Mouse (Mus musculus) midbrain, embryonic 15.5 days (tissue): ENCODE data around the gene Gm10799. TPM values are rescaled to one million over a fixed set of nuclear protein-coding genes. Genes with fewer than 3 reads are reported as not detected.

Experiments used
- ATAC-seq: fragments of 200-750 bp; cut with Nextera tagmentation; replicated peaks from 2 replicates; pipeline ENCODE4 v1.8.0; 2017; ENCODE audit warnings: moderate TSS enrichment
- H3K27ac ChIP-seq: fragments of 300-500 bp; sonication (generic); 2 replicates; pipeline ENCODE4 v1.5.1; 2015; ENCODE audit warnings: mild to moderate bottlenecking, inconsistent platforms
- H3K27me3 ChIP-seq: fragments of 300-500 bp; sonication (generic); replicated peaks from 2 replicates; pipeline ENCODE4 v1.6.1; 2015; ENCODE audit warnings: inconsistent platforms
- H3K36me3 ChIP-seq: fragments of 300-500 bp; sonication (generic); replicated peaks from 2 replicates; pipeline ENCODE4 v1.6.1; 2015; ENCODE audit warnings: inconsistent platforms
- H3K4me1 ChIP-seq: fragments of 300-500 bp; sonication (generic); 2 replicates; pipeline ENCODE4 v1.6.1; 2015; ENCODE audit warnings: inconsistent platforms
- H3K4me2 ChIP-seq: fragments of 300-500 bp; sonication (generic); 2 replicates; pipeline ENCODE4 v1.6.1; 2015; ENCODE audit warnings: inconsistent platforms, mild to moderate bottlenecking, moderate library complexity
- H3K4me3 ChIP-seq: fragments of 300-500 bp; sonication (generic); 2 replicates; pipeline ENCODE4 v1.5.1; 2015; ENCODE audit warnings: mild to moderate bottlenecking, inconsistent platforms
- H3K9ac ChIP-seq: fragments of 300-500 bp; sonication (generic); 2 replicates; pipeline ENCODE4 v1.6.1; 2015; ENCODE audit warnings: mild to moderate bottlenecking, inconsistent platforms
- H3K9me3 ChIP-seq: fragments of 300-500 bp; sonication (generic); 2 replicates; pipeline ENCODE4 v1.6.1; 2016; ENCODE audit warnings: inconsistent platforms
- whole genome bisulfite sequencing: fragments of 180-500 bp; shearing (Covaris S2); methylation state at CpG from one replicate; pipeline ENCODE4 v1.1.7; 2015; ENCODE audit warnings: mixed read lengths; 5-methylcytosine and 5-hydroxymethylcytosine counted together
- polyA plus RNA-seq: library from polyadenylated mRNA; unstranded; fragments of >200 nt; fragmentation: Nextera tagmentation; extraction: Ambion mirVana; gene quantifications from 2 replicates; pipeline ENCODE4 v1.2.1, GENCODE M21; 2015

Gene Gm10799
- polyA plus RNA-seq, 1 experiment from 2014 or later: not detected

- no peak overlapping the region for H3K9ac ChIP-seq
- peaks cover 20% of the 10 kb centered on the region for H3K36me3 ChIP-seq
- 96% methylated on average over 6 of the region's 6 CpGs for WGBS
- ATAC-seq: no peak
- no peaks in the 10 kb centered on the region for H3K9me3 ChIP-seq
- H3K4me1 ChIP-seq: no peaks in the 10 kb centered on the region
- no peak overlapping the region for H3K27ac ChIP-seq
- H3K4me3 ChIP-seq: no peak overlapping the region
- no peak overlapping the region for H3K4me2 ChIP-seq
- no peaks in the 10 kb centered on the region for H3K27me3 ChIP-seq
These were observed 7.4 kb downstream of the Gm10799 start for GRCm38 (mm10) chr2:104060996-104061395.

GRCm38 (mm10) chr2:104059786-104060185 is 8.6 kb downstream of the Gm10799 start:
- WGBS: 91% methylated on average over 10 of the region's 10 CpGs
- ATAC-seq: no peak
- Histone ChIP-seq H3K4me3 (no peak overlapping the region), H3K27me3 (no peaks in the 10 kb centered on the region), H3K9me3 (no peaks in the 10 kb centered on the region), H3K4me1 (no peaks in the 10 kb centered on the region), H3K36me3 (peaks cover 25% of the 10 kb centered on the region), H3K27ac (no peak overlapping the region), H3K9ac (no peak overlapping the region), H3K4me2 (no peak overlapping the region)

GRCm38 (mm10) chr2:104058954-104059353 is 9.4 kb downstream of the Gm10799 start:
- WGBS: 97% methylated on average over 4 of the region's 4 CpGs
- ATAC-seq: no peak

DNA sequence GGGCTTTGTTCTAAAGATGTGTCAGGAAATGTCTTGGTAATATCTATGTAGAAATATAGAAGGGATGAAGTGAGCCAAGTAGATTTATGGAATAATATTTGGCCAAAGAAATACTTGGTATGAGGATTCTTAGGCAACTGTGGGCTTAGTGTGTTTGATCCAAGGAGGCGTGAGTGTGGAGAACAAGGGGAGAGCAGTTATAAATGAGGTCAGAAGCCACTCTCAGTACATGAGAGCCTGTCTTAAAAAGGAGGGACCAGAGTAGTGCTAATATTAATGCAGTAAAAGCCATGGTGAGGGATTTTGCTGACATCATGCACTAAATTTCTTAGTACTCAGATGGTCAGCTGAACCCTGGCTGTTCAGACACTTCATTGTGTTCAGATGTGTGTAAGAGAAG is 10.0 kb downstream of the Gm10799 start:
- 95% methylated on average over 1 of the region's 1 CpGs for WGBS
- no peak overlapping the region for H3K27ac ChIP-seq

More at GRCm38 (mm10) chr2:104058954-104059353, 9.4 kb downstream of the Gm10799 start:
- H3K4me2 ChIP-seq: no peak overlapping the region
- no peak overlapping the region for H3K9ac ChIP-seq
- no peaks in the 10 kb centered on the region for H3K4me1 ChIP-seq
- H3K27ac ChIP-seq: no peak overlapping the region
- no peak overlapping the region for H3K4me3 ChIP-seq
- no peaks in the 10 kb centered on the region for H3K9me3 ChIP-seq
- H3K27me3 ChIP-seq: no peaks in the 10 kb centered on the region
- H3K36me3 ChIP-seq: peaks cover 31% of the 10 kb centered on the region

GRCm38 (mm10) chr2:104044479-104045080 is 23.8 kb downstream of the Gm10799 start:
- H3K9ac ChIP-seq: no peak overlapping the region
- H3K27me3 ChIP-seq: no peaks in the 10 kb centered on the region
- no peak overlapping the region for H3K4me3 ChIP-seq
- no peak for ATAC-seq
- 91% methylated on average over 1 of the region's 1 CpGs for WGBS
- H3K27ac ChIP-seq: no peak overlapping the region
- H3K4me2 ChIP-seq: no peak overlapping the region
- H3K36me3 ChIP-seq: peaks cover 17% of the 10 kb centered on the region; the same call in 1 of the 2 replicates
- no peaks in the 10 kb centered on the region for H3K9me3 ChIP-seq
- H3K4me1 ChIP-seq: no peaks in the 10 kb centered on the region

More for the DNA sequence above, 10.0 kb downstream of the Gm10799 start:
- H3K27me3 ChIP-seq: no peaks in the 10 kb centered on the region
- no peak for ATAC-seq
- no peak overlapping the region for H3K4me3 ChIP-seq
- no peaks in the 10 kb centered on the region for H3K4me1 ChIP-seq
- no peaks in the 10 kb centered on the region for H3K9me3 ChIP-seq
- H3K4me2 ChIP-seq: no peak overlapping the region
- H3K36me3 ChIP-seq: peaks cover 31% of the 10 kb centered on the region
- no peak overlapping the region for H3K9ac ChIP-seq

- no peak for ATAC-seq
- H3K36me3 ChIP-seq: peaks cover 17% of the 10 kb centered on the region; the same call in 1 of the 2 replicates
- no peaks in the 10 kb centered on the region for H3K27me3 ChIP-seq
- no peaks in the 10 kb centered on the region for H3K4me1 ChIP-seq
- WGBS: 65% methylated on average over 4 of the region's 5 CpGs
- no peak overlapping the region for H3K9ac ChIP-seq
- no peaks in the 10 kb centered on the region for H3K9me3 ChIP-seq
- H3K27ac ChIP-seq: no peak overlapping the region
- H3K4me3 ChIP-seq: no peak overlapping the region
- H3K4me2 ChIP-seq: no peak overlapping the region
These were observed 24.5 kb downstream of the Gm10799 start for GRCm38 (mm10) chr2:104043624-104044478.

- H3K36me3 ChIP-seq: peaks cover 10% of the 10 kb centered on the region; the same call in 1 of the 2 replicates
- no peaks in the 10 kb centered on the region for H3K27me3 ChIP-seq
- H3K27ac ChIP-seq: no peak overlapping the region
- WGBS: 96% methylated on average over 15 of the region's 15 CpGs
- no peak for ATAC-seq
- no peaks in the 10 kb centered on the region for H3K4me1 ChIP-seq
- no peak overlapping the region for H3K4me2 ChIP-seq
- H3K9ac ChIP-seq: no peak overlapping the region
- no peaks in the 10 kb centered on the region for H3K9me3 ChIP-seq
- no peak overlapping the region for H3K4me3 ChIP-seq
These were observed 25.6 kb downstream of the Gm10799 start for GRCm38 (mm10) chr2:104042766-104043165.

DNA sequence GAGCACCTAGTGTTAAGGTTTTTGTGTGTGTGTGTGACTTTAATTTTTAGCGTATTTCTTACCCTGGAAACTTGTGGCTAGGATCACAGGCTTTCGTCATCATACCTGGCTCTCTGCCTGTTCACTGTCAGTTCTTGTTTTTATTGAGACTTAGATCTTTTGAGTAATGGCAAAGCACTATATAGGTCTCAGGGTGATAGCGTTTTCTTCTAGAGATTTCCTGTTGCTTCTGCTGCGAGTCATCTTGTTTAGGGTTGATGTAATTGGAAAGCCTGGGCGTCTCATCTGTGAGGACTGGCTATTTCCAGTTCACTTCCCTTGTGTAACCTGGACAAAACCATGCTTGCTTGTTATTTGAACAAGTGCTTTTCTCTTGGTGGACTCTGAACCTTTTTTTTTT is 26.7 kb downstream of the Gm10799 start:
- Histone ChIP-seq H3K27ac (no peak overlapping the region), H3K9ac (no peak overlapping the region), H3K4me1 (no peaks in the 10 kb centered on the region), H3K36me3 (peaks cover 10% of the 10 kb centered on the region; the same call in 1 of the 2 replicates), H3K9me3 (no peaks in the 10 kb centered on the region), H3K4me2 (no peak overlapping the region), H3K27me3 (no peaks in the 10 kb centered on the region), H3K4me3 (no peak overlapping the region)
- WGBS: 84% methylated on average over 5 of the region's 5 CpGs
- no peak for ATAC-seq

- no peak overlapping the region for H3K4me2 ChIP-seq
- H3K27ac ChIP-seq: no peak overlapping the region
- 54% methylated on average over 2 of the region's 2 CpGs for WGBS
- H3K9me3 ChIP-seq: no peaks in the 10 kb centered on the region
- no peaks in the 10 kb centered on the region for H3K27me3 ChIP-seq
- no peak for ATAC-seq
- H3K9ac ChIP-seq: no peak overlapping the region
- H3K4me1 ChIP-seq: no peaks in the 10 kb centered on the region
- H3K4me3 ChIP-seq: no peak overlapping the region
- H3K36me3 ChIP-seq: peaks cover 17% of the 10 kb centered on the region; the same call in 1 of the 2 replicates
These were observed 30.1 kb downstream of the Gm10799 start for GRCm38 (mm10) chr2:104038236-104038635.

DNA sequence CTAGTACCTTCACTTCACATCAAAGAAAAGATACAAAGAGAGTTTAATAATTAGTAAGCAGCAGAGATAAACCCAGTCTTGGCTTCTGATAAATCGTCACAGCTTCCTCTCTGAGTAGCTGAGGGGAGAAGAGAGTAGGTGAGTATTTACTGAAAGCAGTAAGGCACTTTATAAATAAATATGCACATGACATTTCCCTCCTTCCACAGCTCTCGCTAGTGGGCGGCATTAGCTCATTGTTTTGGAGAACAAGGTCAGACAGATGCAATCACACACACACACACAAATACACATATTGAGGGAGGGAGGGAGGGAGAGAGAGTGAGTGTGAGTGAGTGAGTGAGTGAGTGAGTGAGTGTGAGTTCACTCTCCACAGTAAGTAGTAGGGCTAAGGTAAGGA is 32.0 kb downstream of the Gm10799 start:
- 65% methylated on average over 3 of the region's 3 CpGs for WGBS
- H3K27me3 ChIP-seq: no peaks in the 10 kb centered on the region
- no peak overlapping the region for H3K27ac ChIP-seq

DNA sequence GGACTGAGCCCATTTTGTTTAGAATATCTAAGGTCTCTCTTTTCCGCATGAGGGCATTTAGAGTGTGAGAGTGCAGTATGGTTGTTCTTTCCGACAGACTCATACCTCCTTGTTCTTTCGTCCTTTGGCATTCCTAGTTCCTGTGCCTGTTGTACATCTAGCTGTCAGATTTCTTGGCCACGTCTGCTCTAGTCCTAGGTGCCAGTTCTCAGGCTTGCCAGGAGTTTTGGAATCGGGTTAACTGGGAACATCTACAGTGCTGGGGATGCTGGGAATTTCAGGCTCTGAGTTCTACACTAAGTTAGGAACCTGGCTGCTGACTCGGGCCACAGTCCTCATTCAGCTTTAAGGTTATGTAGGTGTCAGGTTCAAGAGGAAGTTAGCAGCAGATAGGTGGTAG is 32.8 kb downstream of the Gm10799 start:
- Histone ChIP-seq H3K9me3 (no peaks in the 10 kb centered on the region), H3K9ac (no peak overlapping the region), H3K27ac (no peak overlapping the region), H3K4me2 (no peak overlapping the region), H3K4me1 (peaks cover under 1% of the 10 kb centered on the region; the same call in 1 of the 2 replicates), H3K4me3 (no peak overlapping the region), H3K27me3 (no peaks in the 10 kb centered on the region), H3K36me3 (peaks cover 20% of the 10 kb centered on the region; the same call in 1 of the 2 replicates)
- 89% methylated on average over 6 of the region's 6 CpGs for WGBS
- no peak for ATAC-seq

More for the DNA sequence above, 32.0 kb downstream of the Gm10799 start:
- H3K4me3 ChIP-seq: no peak overlapping the region
- no peak for ATAC-seq
- no peaks in the 10 kb centered on the region for H3K9me3 ChIP-seq
- peaks cover 20% of the 10 kb centered on the region; the same call in 1 of the 2 replicates for H3K36me3 ChIP-seq
- no peak overlapping the region for H3K9ac ChIP-seq
- no peak overlapping the region for H3K4me2 ChIP-seq
- H3K4me1 ChIP-seq: no peaks in the 10 kb centered on the region

DNA sequence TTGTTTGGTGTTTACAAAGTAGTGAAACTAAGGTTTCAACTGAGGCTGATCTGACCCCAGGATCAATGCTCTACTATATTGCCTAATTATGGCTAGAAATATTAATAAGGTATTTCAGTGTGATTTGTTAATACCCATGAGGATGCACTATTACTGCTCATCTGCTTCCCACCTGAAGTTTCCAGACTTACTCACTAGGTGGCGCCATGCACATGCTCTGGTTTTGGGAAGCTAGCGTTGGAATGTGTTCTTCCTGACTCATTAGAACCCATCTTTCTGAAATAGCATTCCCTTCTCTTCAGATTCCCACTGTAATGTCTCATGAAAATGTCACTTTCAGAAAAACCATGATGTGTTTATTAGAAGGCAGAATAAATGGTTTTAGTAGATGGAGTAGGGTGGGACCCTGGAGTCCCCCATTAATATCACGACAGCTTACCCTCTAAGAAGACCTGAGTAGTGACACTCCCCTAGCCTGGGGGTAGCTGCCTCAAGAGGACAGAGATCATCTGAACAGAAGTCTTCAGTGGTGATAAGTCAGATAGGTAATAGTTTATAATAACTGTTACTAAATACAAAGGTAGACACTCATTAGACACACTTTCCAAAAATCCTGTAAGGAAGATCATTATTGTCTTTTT is 33.4 kb downstream of the Gm10799 start:
- no peak overlapping the region for H3K9ac ChIP-seq
- H3K9me3 ChIP-seq: no peaks in the 10 kb centered on the region
- H3K4me3 ChIP-seq: no peak overlapping the region
- H3K4me2 ChIP-seq: no peak overlapping the region
- ATAC-seq: 0 out of 2 replicates have a peak, but pooled peaks have one; percentile 66
- no peak overlapping the region for H3K27ac ChIP-seq
- no peaks in the 10 kb centered on the region for H3K27me3 ChIP-seq
- peaks cover 7% of the 10 kb centered on the region for H3K4me1 ChIP-seq
- 31% methylated on average over 3 of the region's 3 CpGs for WGBS
- peaks cover 15% of the 10 kb centered on the region; the same call in 1 of the 2 replicates for H3K36me3 ChIP-seq
